Mouse (Mus musculus) C2C12 (cell line): ENCODE measurements at regions not wholly inside any gene's neighbourhood (a gene's known extent, or its start where the extent isn't known, plus 50 kb on each side); places are given as distances from the start of the nearest gene placed in this dataset.

Experiments used
- CEBPB ChIP-seq: IDR thresholded peaks from one replicate; pipeline ENCODE4 v1.6.1; 2011; ENCODE audit warnings: low read depth, mild to moderate bottlenecking, control low read depth, moderate library complexity
- CTCF ChIP-seq: IDR thresholded peaks from one replicate; pipeline ENCODE4 v1.5.1; 2011; ENCODE audit not compliant: control insufficient read depth, insufficient read depth, insufficient read length
- FOSL1 ChIP-seq: IDR thresholded peaks from one replicate; pipeline ENCODE4 v1.8.0; 2011; ENCODE audit warnings: mild to moderate bottlenecking, low read length; ENCODE audit not compliant: poor library complexity, insufficient read depth, severe bottlenecking
- USF1 ChIP-seq: IDR thresholded peaks from one replicate; pipeline ENCODE4 v1.6.1; 2011; ENCODE audit warnings: low read depth, mild to moderate bottlenecking, control low read depth, moderate library complexity

- TF ChIP-seq USF1: no peak
- TF ChIP-seq CTCF: no peak
- no peak for TF ChIP-seq FOSL1
- TF ChIP-seq CEBPB: no peak
Measured at GRCm38 (mm10) chr9:31610212-31610611, 145.9 kb upstream of the Tmem45b start.
